Mouse (Mus musculus): ENCODE measurements around the gene Vars2. TPM values are rescaled to one million over a fixed set of nuclear protein-coding genes. Genes with fewer than 3 reads are reported as not detected.

Gene Vars2
- polyA plus RNA-seq, 1 experiment from 2014 or later, result 6.3 TPM

GRCm38 (mm10) chr17:35705836-35706235 is 38.4 kb upstream of the Vars2 start:
- Histone ChIP-seq H3K36me3 (ENCODE audit: control insufficient read depth, insufficient read depth) (no peaks in the 10 kb centered on the region), H3K27ac (ENCODE audit: low read depth, low read length) (no peak overlapping the region), H3K27me3 (replicated peaks; ENCODE audit: control insufficient read depth, insufficient read depth, low read length) (no peaks in the 10 kb centered on the region), H3K4me1 (replicated peaks; ENCODE audit: control insufficient read depth, insufficient read depth, low read length) (peaks cover 20% of the 10 kb centered on the region), H3K9me3 (ENCODE audit: control insufficient read depth) (no peaks in the 10 kb centered on the region), H3K9ac (ENCODE audit: low read depth, low read length) (no peak overlapping the region), H3K4me2 (replicated peaks; ENCODE audit: low read depth) (no peak overlapping the region), H3K4me3 (ENCODE audit: low read depth, low read length) (no peak overlapping the region)
- 26% methylated on average over 4 of the region's 4 CpGs for WGBS
- TF ChIP-seq CTCF (IDR thresholded peaks at IDR 0.05; ENCODE audit: low read depth), result peak; percentile 79
- no peak for ATAC-seq

DNA sequence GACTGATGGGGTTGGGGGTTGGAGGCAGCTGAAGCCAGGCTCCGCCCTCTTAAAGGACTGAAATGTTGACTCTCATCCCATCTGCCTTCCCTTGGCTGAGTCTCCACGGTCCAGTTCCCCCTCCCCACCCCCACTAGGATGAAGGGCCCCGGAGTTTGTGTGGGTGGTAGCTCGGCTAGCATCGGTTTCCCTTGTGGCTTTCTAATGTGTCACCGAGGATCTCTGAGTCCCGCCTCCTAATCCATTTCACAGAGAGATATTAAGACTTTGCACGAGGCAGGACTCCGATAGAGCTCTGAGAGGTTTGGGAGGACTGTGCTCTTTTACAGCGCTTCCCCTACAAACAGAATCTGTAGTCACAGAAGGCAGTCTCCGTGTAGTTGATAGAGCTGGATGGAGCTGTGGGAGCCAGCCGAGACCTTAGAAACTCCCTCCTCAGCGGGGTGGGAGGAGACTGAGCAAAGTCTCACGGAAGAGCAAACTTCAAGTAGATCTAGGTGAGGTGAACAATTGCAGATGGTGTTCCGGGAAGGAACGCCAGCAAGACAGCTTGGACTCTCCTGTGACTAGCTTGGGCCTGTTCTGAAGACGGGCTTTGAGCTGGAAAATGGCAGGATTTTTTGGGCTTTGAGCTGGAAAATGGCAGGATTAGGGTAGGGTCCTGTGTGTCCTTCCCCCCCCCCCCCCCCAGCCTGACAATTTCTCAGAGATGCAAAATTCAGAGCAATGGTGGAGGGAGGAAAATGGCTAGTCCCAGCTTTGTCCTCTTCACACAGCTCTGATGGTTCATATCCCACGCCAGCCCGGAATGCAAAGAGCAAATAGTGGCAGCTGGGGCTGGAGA is 37.5 kb upstream of the Vars2 start, which contains the start of gene Ddr1:
TSS of gene Ddr1 (minus strand) at position 1 of the 844 bp plus-strand sequence.
- H3K27ac ChIP-seq (ENCODE audit: low read depth, low read length), result peak within 1 kb of the TSS; percentile 82
- peak within 1 kb of the TSS; percentile 48; the same call in 1 of the 2 replicates for H3K9ac ChIP-seq (ENCODE audit: low read depth, low read length)
- ATAC-seq, result peak; percentile 67
- H3K4me1 ChIP-seq (replicated peaks; ENCODE audit: control insufficient read depth, insufficient read depth, low read length), result peaks cover 20% of the 10 kb centered on the region
- no peak for TF ChIP-seq CTCF (IDR thresholded peaks at IDR 0.05; ENCODE audit: low read depth)
- H3K4me3 ChIP-seq (ENCODE audit: low read depth, low read length), result peak within 1 kb of the TSS; percentile 35
- peak within 1 kb of the TSS; percentile 64 for H3K4me2 ChIP-seq (replicated peaks; ENCODE audit: low read depth)
- no peaks in the 10 kb centered on the region for H3K27me3 ChIP-seq (replicated peaks; ENCODE audit: control insufficient read depth, insufficient read depth, low read length)
- H3K9me3 ChIP-seq (ENCODE audit: control insufficient read depth), result no peaks in the 10 kb centered on the region
- 5% methylated on average over 19 of the region's 19 CpGs for WGBS
- H3K36me3 ChIP-seq (ENCODE audit: control insufficient read depth, insufficient read depth), result no peaks in the 10 kb centered on the region

GRCm38 (mm10) chr17:35703751-35704271 is 36.4 kb upstream of the Vars2 start:
- Histone ChIP-seq H3K9ac (ENCODE audit: low read depth, low read length) (peak overlapping the region; percentile 48; the same call in 1 of the 2 replicates), H3K27ac (ENCODE audit: low read depth, low read length) (peak overlapping the region; percentile 82), H3K36me3 (ENCODE audit: control insufficient read depth, insufficient read depth) (no peaks in the 10 kb centered on the region), H3K9me3 (ENCODE audit: control insufficient read depth) (no peaks in the 10 kb centered on the region), H3K27me3 (replicated peaks; ENCODE audit: control insufficient read depth, insufficient read depth, low read length) (no peaks in the 10 kb centered on the region), H3K4me1 (replicated peaks; ENCODE audit: control insufficient read depth, insufficient read depth, low read length) (peaks cover 20% of the 10 kb centered on the region), H3K4me2 (replicated peaks; ENCODE audit: low read depth) (peak overlapping the region; percentile 64), H3K4me3 (ENCODE audit: low read depth, low read length) (peak overlapping the region; percentile 35)
- no peak for ATAC-seq
- TF ChIP-seq CTCF (IDR thresholded peaks at IDR 0.05; ENCODE audit: low read depth), result no peak
- 10% methylated on average over 13 of the region's 14 CpGs for WGBS

GRCm38 (mm10) chr17:35703065-35703464 is 35.7 kb upstream of the Vars2 start:
- H3K9me3 ChIP-seq (ENCODE audit: control insufficient read depth), result no peaks in the 10 kb centered on the region
- H3K27ac ChIP-seq (ENCODE audit: low read depth, low read length), result no peak overlapping the region
- 36% methylated on average over 2 of the region's 2 CpGs for WGBS
- H3K27me3 ChIP-seq (replicated peaks; ENCODE audit: control insufficient read depth, insufficient read depth, low read length), result no peaks in the 10 kb centered on the region
- no peak overlapping the region for H3K4me3 ChIP-seq (ENCODE audit: low read depth, low read length)
- no peak for ATAC-seq
- H3K36me3 ChIP-seq (ENCODE audit: control insufficient read depth, insufficient read depth), result no peaks in the 10 kb centered on the region
- H3K4me1 ChIP-seq (replicated peaks; ENCODE audit: control insufficient read depth, insufficient read depth, low read length), result peaks cover 17% of the 10 kb centered on the region
- TF ChIP-seq CTCF (IDR thresholded peaks at IDR 0.05; ENCODE audit: low read depth), result no peak
- H3K4me2 ChIP-seq (replicated peaks; ENCODE audit: low read depth), result peak overlapping the region; percentile 91; the same call in 1 of the 2 replicates
- no peak overlapping the region for H3K9ac ChIP-seq (ENCODE audit: low read depth, low read length)

DNA sequence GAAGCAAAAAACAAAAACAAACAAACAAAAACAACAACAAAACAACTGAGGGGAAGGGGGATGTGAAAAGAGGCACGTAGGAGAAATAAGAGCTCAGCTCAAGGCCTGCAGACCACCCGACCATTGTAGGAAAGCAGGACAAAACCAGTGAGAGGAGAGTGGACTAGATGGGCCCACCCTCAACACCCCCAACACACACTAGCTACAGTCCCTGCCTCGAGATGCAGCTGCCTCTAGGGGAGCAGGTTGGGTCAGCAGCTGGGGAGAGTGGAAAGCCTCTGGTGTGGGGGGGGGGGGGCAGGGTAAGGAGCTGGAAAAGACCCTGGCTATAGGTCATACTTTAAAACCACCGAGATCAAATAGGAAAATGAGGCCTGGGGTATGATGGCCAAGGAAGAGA is 35.2 kb upstream of the Vars2 start:
- 0 out of 2 replicates have a peak, but pooled peaks have one; percentile 16 for TF ChIP-seq CTCF (IDR thresholded peaks at IDR 0.05; ENCODE audit: low read depth)
- WGBS, result 38% methylated on average over 4 of the region's 4 CpGs
- Histone ChIP-seq H3K4me2 (replicated peaks; ENCODE audit: low read depth) (peak overlapping the region; percentile 91), H3K36me3 (ENCODE audit: control insufficient read depth, insufficient read depth) (no peaks in the 10 kb centered on the region), H3K9ac (ENCODE audit: low read depth, low read length) (0 out of 2 replicates have a peak overlapping the region, but pooled peaks have one; percentile 56), H3K4me1 (replicated peaks; ENCODE audit: control insufficient read depth, insufficient read depth, low read length) (peaks cover 20% of the 10 kb centered on the region), H3K27ac (ENCODE audit: low read depth, low read length) (peak overlapping the region; percentile 90), H3K9me3 (ENCODE audit: control insufficient read depth) (no peaks in the 10 kb centered on the region), H3K4me3 (ENCODE audit: low read depth, low read length) (peak overlapping the region; percentile 59; the same call in 1 of the 2 replicates), H3K27me3 (replicated peaks; ENCODE audit: control insufficient read depth, insufficient read depth, low read length) (no peaks in the 10 kb centered on the region)
- no peak for ATAC-seq

- Histone ChIP-seq H3K4me3 (ENCODE audit: low read depth, low read length) (peak overlapping the region; percentile 59), H3K4me2 (replicated peaks; ENCODE audit: low read depth) (peak overlapping the region; percentile 91), H3K9me3 (ENCODE audit: control insufficient read depth) (no peaks in the 10 kb centered on the region), H3K27ac (ENCODE audit: low read depth, low read length) (peak overlapping the region; percentile 90), H3K4me1 (replicated peaks; ENCODE audit: control insufficient read depth, insufficient read depth, low read length) (peaks cover 23% of the 10 kb centered on the region), H3K36me3 (ENCODE audit: control insufficient read depth, insufficient read depth) (no peaks in the 10 kb centered on the region), H3K27me3 (replicated peaks; ENCODE audit: control insufficient read depth, insufficient read depth, low read length) (no peaks in the 10 kb centered on the region), H3K9ac (ENCODE audit: low read depth, low read length) (peak overlapping the region; percentile 56)
- 3% methylated on average over 16 of the region's 16 CpGs for WGBS
- no peak for TF ChIP-seq CTCF (IDR thresholded peaks at IDR 0.05; ENCODE audit: low read depth)
- ATAC-seq, result no peak
These were observed 34.6 kb upstream of the Vars2 start for GRCm38 (mm10) chr17:35701978-35702461.

All from intestine, postnatal 0 days (tissue).